In genomic region chr10:87649091-87649490, GRCm38 (mm10) we compare ENCODE assay signal across 11 mouse cellular contexts.
A peak's percentile ranks its signal among the peaks of the same experiment; 100 is the strongest.
DNase-seq lines count a peak whose midpoint lies in the region; ATAC-seq and TF ChIP-seq lines count a peak whose summit lies in the region.
"Had no signal": no experiment of that assay in that cellular context is flagged by ENCODE, and none has a peak within 500 bp of the region (broad histone marks: within the 10 kb centered on the region; RNA-seq: fewer than 3 reads in every experiment).

No protein-coding gene starts in this region.

- H3K4me3 ChIP-seq in forebrain, embryonic 13.5 days: no peak overlapping the region
- no peak overlapping the region for H3K4me3 ChIP-seq in forebrain, embryonic 12.5 days (replicated peaks)
- no peak overlapping the region for H3K4me3 ChIP-seq in liver, adult 2 months (ENCODE audit: insufficient read depth, low read depth, low read length)
- no peak overlapping the region for H3K4me3 ChIP-seq in liver, embryonic 12.5 days
- no peak overlapping the region for H3K4me3 ChIP-seq in neural tube, embryonic 14.5 days (ENCODE audit: low read depth, low read length)
- H3K4me3 ChIP-seq: embryonic facial prominence, embryonic 15.5 days; neural tube, embryonic 12.5 days had no signal

- 20% methylated on average over 1 of the region's 1 CpGs for WGBS in forebrain, embryonic 13.5 days
- 16% methylated on average over 1 of the region's 1 CpGs for WGBS in forebrain, embryonic 12.5 days
- 17% methylated on average over 1 of the region's 1 CpGs for WGBS in liver, adult 2 months
- WGBS in liver, embryonic 12.5 days (ENCODE audit: insufficient replicate concordance): 3% methylated on average over 1 of the region's 1 CpGs
- 9% methylated on average over 1 of the region's 1 CpGs for WGBS in neural tube, embryonic 14.5 days

- H3K4me2 ChIP-seq in forebrain, embryonic 13.5 days: no peak overlapping the region
- H3K4me2 ChIP-seq in forebrain, embryonic 12.5 days: no peak overlapping the region
- H3K4me2 ChIP-seq in liver, embryonic 12.5 days: no peak overlapping the region
- no peak overlapping the region for H3K4me2 ChIP-seq in neural tube, embryonic 14.5 days (ENCODE audit: low read depth, low read length)
- H3K4me2 ChIP-seq: embryonic facial prominence, embryonic 15.5 days; neural tube, embryonic 12.5 days had no signal

- no peaks in the 10 kb centered on the region for H3K36me3 ChIP-seq in forebrain, embryonic 13.5 days (ENCODE audit: poor library complexity, severe bottlenecking)
- H3K36me3 ChIP-seq in forebrain, embryonic 12.5 days (replicated peaks): no peaks in the 10 kb centered on the region
- H3K36me3 ChIP-seq in liver, adult 2 months (ENCODE audit: control insufficient read depth, insufficient read depth, low read length): no peaks in the 10 kb centered on the region
- H3K36me3 ChIP-seq in liver, embryonic 12.5 days: no peaks in the 10 kb centered on the region
- H3K36me3 ChIP-seq in neural tube, embryonic 14.5 days (ENCODE audit: control insufficient read depth, insufficient read depth, low read length): no peaks in the 10 kb centered on the region
- H3K36me3 ChIP-seq: embryonic facial prominence, embryonic 15.5 days; G1E; neural tube, embryonic 12.5 days had no signal

- H3K79me2 ChIP-seq in liver, adult 2 months (ENCODE audit: control insufficient read depth, insufficient read depth, low read length): no peaks in the 10 kb centered on the region

- no peak for TF ChIP-seq CTCF in liver, adult 2 months (IDR thresholded peaks at IDR 0.05; ENCODE audit: low read depth, low read length)

- peak; percentile 66 for ATAC-seq in forebrain, embryonic 13.5 days
- ATAC-seq in forebrain, embryonic 12.5 days (ENCODE audit: low FRiP score): no peak
- ATAC-seq in liver, embryonic 12.5 days: no peak
- ATAC-seq in neural tube, embryonic 14.5 days (ENCODE audit: low read depth): peak; percentile 31; the same call in 1 of the 2 replicates

- H3K4me1 ChIP-seq in forebrain, embryonic 13.5 days: peaks cover 9% of the 10 kb centered on the region; the same call in 1 of the 2 replicates
- H3K4me1 ChIP-seq in forebrain, embryonic 12.5 days: no peaks in the 10 kb centered on the region
- H3K4me1 ChIP-seq in liver, adult 2 months (ENCODE audit: control insufficient read depth, insufficient read depth, low read length): no peaks in the 10 kb centered on the region
- H3K4me1 ChIP-seq in liver, embryonic 12.5 days: no peaks in the 10 kb centered on the region
- H3K4me1 ChIP-seq in neural tube, embryonic 14.5 days (ENCODE audit: control insufficient read depth, insufficient read depth, low read length): no peaks in the 10 kb centered on the region
- H3K4me1 ChIP-seq: embryonic facial prominence, embryonic 15.5 days; neural tube, embryonic 12.5 days had no signal

- no peaks in the 10 kb centered on the region for H3K27me3 ChIP-seq in forebrain, embryonic 13.5 days
- no peaks in the 10 kb centered on the region for H3K27me3 ChIP-seq in forebrain, embryonic 12.5 days
- H3K27me3 ChIP-seq in liver, adult 2 months (ENCODE audit: control insufficient read depth, insufficient read depth, low read length): no peaks in the 10 kb centered on the region
- H3K27me3 ChIP-seq in liver, embryonic 12.5 days (replicated peaks): no peaks in the 10 kb centered on the region
- no peaks in the 10 kb centered on the region for H3K27me3 ChIP-seq in neural tube, embryonic 14.5 days (ENCODE audit: control insufficient read depth, insufficient read depth, low read length)
- H3K27me3 ChIP-seq: embryonic facial prominence, embryonic 15.5 days; neural tube, embryonic 12.5 days had no signal

- H3K27ac ChIP-seq in forebrain, embryonic 13.5 days: no peak overlapping the region
- no peak overlapping the region for H3K27ac ChIP-seq in forebrain, embryonic 12.5 days
- H3K27ac ChIP-seq in liver, adult 2 months (replicated peaks; ENCODE audit: insufficient read depth, low read depth, low read length): no peak overlapping the region
- H3K27ac ChIP-seq in liver, embryonic 12.5 days: no peak overlapping the region
- H3K27ac ChIP-seq in neural tube, embryonic 14.5 days (ENCODE audit: low read depth, low read length): no peak overlapping the region
- H3K27ac ChIP-seq: embryonic facial prominence, embryonic 15.5 days; neural tube, embryonic 12.5 days had no signal

- DNase-seq in liver, adult 2 months (ENCODE audit: extremely low read depth, low read depth, low spot score): peak; percentile 21
- peak; percentile 28 for DNase-seq in R1 (ENCODE audit: low read depth, low spot score)
- peak; percentile 44 for DNase-seq in heart, postnatal 4 days
- DNase-seq in c-Kit-positive CD71-positive TER-119-positive erythroid progenitor cells, embryonic 14.5 days (ENCODE audit: low spot score): no peak

- TF ChIP-seq POLR2A in liver, adult 2 months (IDR thresholded peaks at IDR 0.05; ENCODE audit: extremely low read depth, insufficient read depth, low read length): no peak

- H3K9ac ChIP-seq in forebrain, embryonic 13.5 days: no peak overlapping the region
- H3K9ac ChIP-seq in forebrain, embryonic 12.5 days: no peak overlapping the region
- no peak overlapping the region for H3K9ac ChIP-seq in liver, adult 2 months (ENCODE audit: low read depth, low read length)
- H3K9ac ChIP-seq in liver, embryonic 12.5 days: no peak overlapping the region
- H3K9ac ChIP-seq in neural tube, embryonic 14.5 days (replicated peaks; ENCODE audit: low read depth, low read length): no peak overlapping the region
- H3K9ac ChIP-seq: embryonic facial prominence, embryonic 15.5 days; neural tube, embryonic 12.5 days had no signal

- no peaks in the 10 kb centered on the region for H3K9me3 ChIP-seq in forebrain, embryonic 13.5 days (replicated peaks)
- H3K9me3 ChIP-seq in forebrain, embryonic 12.5 days: no peaks in the 10 kb centered on the region
- no peaks in the 10 kb centered on the region for H3K9me3 ChIP-seq in liver, embryonic 12.5 days (replicated peaks)
- H3K9me3 ChIP-seq in neural tube, embryonic 14.5 days (ENCODE audit: control insufficient read depth, low read length): no peaks in the 10 kb centered on the region
- H3K9me3 ChIP-seq: embryonic facial prominence, embryonic 15.5 days; neural tube, embryonic 12.5 days had no signal

Comparison
In these comparisons a context has a peak if more than half of its experiments do, and no peak if none do; other contexts are left out.
1. ATAC-seq: peak in forebrain, embryonic 13.5 days (single experiment) and neural tube, embryonic 14.5 days (single experiment); none in forebrain, embryonic 12.5 days (single experiment) and liver, embryonic 12.5 days (single experiment).